Mouse (Mus musculus) spleen, embryonic (tissue): Measurements from ENCODE around the gene Sftpa1.

Experiments
- CTCF ChIA-PET: fragments of 350-600 bp; sonication (Branson Sonifier 250); formaldehyde crosslinking; loops from one replicate; lab custom pipeline; 2022; lab: Charles Lee

The Sftpa1 gene

GRCm38 (mm10) chr14:41160076-41160475, 28.5 kb downstream of the Sftpa1 start:
- CTCF ChIA-PET, result no interaction called here

GRCm38 (mm10) chr14:41160743-41161142, 29.2 kb downstream of the Sftpa1 start:
- CTCF ChIA-PET, result no interaction called here

GRCm38 (mm10) chr14:41162663-41163062, 31.1 kb downstream of the Sftpa1 start:
- CTCF ChIA-PET, result no interaction called here

GRCm38 (mm10) chr14:41167278-41167677, 35.7 kb downstream of the Sftpa1 start:
- CTCF ChIA-PET, result no interaction called here

GRCm38 (mm10) chr14:41168567-41168966, 37.0 kb downstream of the Sftpa1 start:
- CTCF ChIA-PET, result no interaction called here

- CTCF ChIA-PET, result no interaction called here
Observed at GRCm38 (mm10) chr14:41170514-41170913, 38.9 kb downstream of the Sftpa1 start.

- CTCF ChIA-PET, result no interaction called here
Observed at GRCm38 (mm10) chr14:41174802-41175201, 43.2 kb downstream of the Sftpa1 start.

- CTCF ChIA-PET, result interaction anchor here (0.6 kb wide), 1 partner anchor 1297 kb away, joined by 3 read pairs; no protein-coding TSS in a partner anchor
Observed at GRCm38 (mm10) chr14:41185059-41185821, 53.7 kb downstream of the Sftpa1 start, which contains the start of gene Sftpd. Gene Sftpd (minus strand): TSS chr14:41185149.
